Mouse (Mus musculus) liver, embryonic 13.5 days (tissue): ENCODE results near the gene Rapgef4. TPM values are rescaled to one million over a fixed set of nuclear protein-coding genes. Genes with fewer than 3 reads are reported as not detected.

Experiments used
- ATAC-seq: fragments of 200-750 bp; cut with Nextera tagmentation; 2 replicates; pipeline ENCODE4 v1.8.0; 2017; ENCODE audit warnings: low read depth, mild to moderate bottlenecking, moderate number of reproducible peaks, moderate library complexity
- DNase-seq: peaks from one replicate; pipeline ENCODE4 v3.0.0; 2022
- H3K27ac ChIP-seq: fragments of 300-500 bp; sonication (generic); 2 replicates; pipeline ENCODE4 v1.5.1; 2015; ENCODE audit warnings: moderate library complexity, mild to moderate bottlenecking, inconsistent platforms
- H3K27me3 ChIP-seq: fragments of 300-500 bp; sonication (generic); 2 replicates; pipeline ENCODE4 v1.6.1; 2015; ENCODE audit warnings: mild to moderate bottlenecking, inconsistent platforms
- H3K36me3 ChIP-seq: fragments of 300-500 bp; sonication (generic); 2 replicates; pipeline ENCODE4 v1.6.1; 2015; ENCODE audit warnings: mild to moderate bottlenecking, inconsistent platforms
- H3K4me1 ChIP-seq: fragments of 300-500 bp; sonication (generic); replicated peaks from 2 replicates; pipeline ENCODE4 v1.6.1; 2015; ENCODE audit warnings: inconsistent platforms
- H3K4me2 ChIP-seq: fragments of 300-500 bp; sonication (generic); 2 replicates; pipeline ENCODE4 v1.6.1; 2015; ENCODE audit warnings: inconsistent platforms, mild to moderate bottlenecking, moderate library complexity
- H3K4me3 ChIP-seq: fragments of 300-500 bp; sonication (generic); replicated peaks from 2 replicates; pipeline ENCODE4 v1.5.1; 2015; ENCODE audit warnings: mild to moderate bottlenecking, inconsistent platforms
- H3K9ac ChIP-seq: fragments of 300-500 bp; sonication (generic); 2 replicates; pipeline ENCODE4 v1.6.1; 2015; ENCODE audit warnings: mild to moderate bottlenecking, inconsistent platforms
- H3K9me3 ChIP-seq: fragments of 300-500 bp; sonication (generic); replicated peaks from 2 replicates; pipeline ENCODE4 v1.6.1; 2016; ENCODE audit warnings: inconsistent platforms
- WGBS: fragments of 180-500 bp; shearing (Covaris S2); methylation state at CpG from one replicate; pipeline ENCODE4 v1.1.7; 2015; ENCODE audit not compliant: insufficient replicate concordance; 5-methylcytosine and 5-hydroxymethylcytosine counted together
- polyA plus RNA-seq: library from polyadenylated mRNA; unstranded; fragments of >200 nt; fragmentation: Nextera tagmentation; extraction: Ambion mirVana; gene quantifications from 2 replicates; pipeline ENCODE4 v1.2.1, GENCODE M21; 2015

Rapgef4 gene
- polyA plus RNA-seq, 1 experiment from 2014 or later = 2.7 TPM

GRCm38 (mm10) chr2:72144576-72145200 is 163.6 kb downstream of the Rapgef4 start:
- no peak for DNase-seq
- Histone ChIP-seq H3K36me3 (no peaks in the 10 kb centered on the region), H3K9ac (no peak overlapping the region), H3K4me2 (no peak overlapping the region), H3K9me3 (no peaks in the 10 kb centered on the region), H3K4me3 (no peak overlapping the region), H3K27ac (no peak overlapping the region), H3K4me1 (peaks cover 5% of the 10 kb centered on the region; the same call in 1 of the 2 replicates), H3K27me3 (no peaks in the 10 kb centered on the region)
- ATAC-seq = no peak
- 54% methylated on average over 7 of the region's 7 CpGs for WGBS

GRCm38 (mm10) chr2:72145281-72145875 is 164.3 kb downstream of the Rapgef4 start:
- Histone ChIP-seq H3K4me1 (peaks cover 5% of the 10 kb centered on the region; the same call in 1 of the 2 replicates), H3K27ac (no peak overlapping the region), H3K27me3 (no peaks in the 10 kb centered on the region), H3K36me3 (no peaks in the 10 kb centered on the region), H3K4me3 (no peak overlapping the region), H3K9ac (no peak overlapping the region), H3K9me3 (no peaks in the 10 kb centered on the region), H3K4me2 (no peak overlapping the region)
- DNase-seq (no peak), ATAC-seq (no peak)
- 71% methylated on average over 11 of the region's 11 CpGs for WGBS

GRCm38 (mm10) chr2:72146061-72146460 is 165.0 kb downstream of the Rapgef4 start:
- Histone ChIP-seq H3K27ac (no peak overlapping the region), H3K9me3 (no peaks in the 10 kb centered on the region), H3K9ac (no peak overlapping the region), H3K27me3 (no peaks in the 10 kb centered on the region), H3K4me2 (no peak overlapping the region), H3K4me3 (no peak overlapping the region), H3K4me1 (peaks cover 5% of the 10 kb centered on the region; the same call in 1 of the 2 replicates), H3K36me3 (no peaks in the 10 kb centered on the region)
- 23% methylated on average over 10 of the region's 10 CpGs for WGBS
- no peak for DNase-seq
- no peak for ATAC-seq

- H3K4me3 ChIP-seq = no peak overlapping the region
- 70% methylated on average over 7 of the region's 7 CpGs for WGBS
- H3K4me1 ChIP-seq = peaks cover 12% of the 10 kb centered on the region
- H3K27me3 ChIP-seq = no peaks in the 10 kb centered on the region
- DNase-seq = no peak
- H3K9ac ChIP-seq = no peak overlapping the region
- no peak for ATAC-seq
- H3K4me2 ChIP-seq = no peak overlapping the region
- no peaks in the 10 kb centered on the region for H3K9me3 ChIP-seq
- H3K36me3 ChIP-seq = no peaks in the 10 kb centered on the region
- no peak overlapping the region for H3K27ac ChIP-seq
Observed at GRCm38 (mm10) chr2:72147246-72147645, 166.2 kb downstream of the Rapgef4 start.

GRCm38 (mm10) chr2:72147695-72148094 is 166.7 kb downstream of the Rapgef4 start:
- H3K9ac ChIP-seq = no peak overlapping the region
- no peaks in the 10 kb centered on the region for H3K36me3 ChIP-seq
- H3K9me3 ChIP-seq = no peaks in the 10 kb centered on the region
- no peak overlapping the region for H3K4me3 ChIP-seq
- H3K27me3 ChIP-seq = no peaks in the 10 kb centered on the region
- no peak overlapping the region for H3K4me2 ChIP-seq
- H3K4me1 ChIP-seq = peaks cover 14% of the 10 kb centered on the region
- WGBS = 56% methylated on average over 6 of the region's 6 CpGs
- no peak overlapping the region for H3K27ac ChIP-seq
- DNase-seq (no peak), ATAC-seq (no peak)

GRCm38 (mm10) chr2:72148647-72149046 is 167.6 kb downstream of the Rapgef4 start:
- no peak for ATAC-seq
- peaks cover 18% of the 10 kb centered on the region for H3K4me1 ChIP-seq
- no peak overlapping the region for H3K4me2 ChIP-seq
- H3K4me3 ChIP-seq = no peak overlapping the region
- H3K36me3 ChIP-seq = no peaks in the 10 kb centered on the region
- H3K27ac ChIP-seq = no peak overlapping the region
- no peak for DNase-seq
- H3K9ac ChIP-seq = no peak overlapping the region
- no peaks in the 10 kb centered on the region for H3K9me3 ChIP-seq
- no peaks in the 10 kb centered on the region for H3K27me3 ChIP-seq
- 24% methylated on average over 4 of the region's 4 CpGs for WGBS

- no peak overlapping the region for H3K4me3 ChIP-seq
- no peak overlapping the region for H3K27ac ChIP-seq
- no peaks in the 10 kb centered on the region for H3K36me3 ChIP-seq
- H3K4me2 ChIP-seq = no peak overlapping the region
- H3K9me3 ChIP-seq = no peaks in the 10 kb centered on the region
- H3K27me3 ChIP-seq = no peaks in the 10 kb centered on the region
- DNase-seq = no peak
- WGBS = 17% methylated on average over 4 of the region's 4 CpGs
- ATAC-seq = no peak
- peaks cover 20% of the 10 kb centered on the region for H3K4me1 ChIP-seq
- no peak overlapping the region for H3K9ac ChIP-seq
Observed at GRCm38 (mm10) chr2:72149059-72149458, 168.0 kb downstream of the Rapgef4 start.

- DNase-seq (peak; percentile 34), ATAC-seq (peak; percentile 45; the same call in 1 of the 2 replicates)
- no peak overlapping the region for H3K9ac ChIP-seq
- no peak overlapping the region for H3K4me3 ChIP-seq
- 31% methylated on average over 9 of the region's 9 CpGs for WGBS
- H3K36me3 ChIP-seq = no peaks in the 10 kb centered on the region
- peaks cover 20% of the 10 kb centered on the region for H3K4me1 ChIP-seq
- H3K27me3 ChIP-seq = no peaks in the 10 kb centered on the region
- no peak overlapping the region for H3K4me2 ChIP-seq
- H3K27ac ChIP-seq = no peak overlapping the region
- no peaks in the 10 kb centered on the region for H3K9me3 ChIP-seq
Observed at GRCm38 (mm10) chr2:72151792-72152554, 170.9 kb downstream of the Rapgef4 start.

GRCm38 (mm10) chr2:72152746-72153145 is 171.7 kb downstream of the Rapgef4 start:
- Histone ChIP-seq H3K27ac (no peak overlapping the region), H3K27me3 (no peaks in the 10 kb centered on the region), H3K4me1 (peaks cover 25% of the 10 kb centered on the region), H3K4me2 (no peak overlapping the region), H3K9me3 (no peaks in the 10 kb centered on the region), H3K36me3 (no peaks in the 10 kb centered on the region), H3K4me3 (no peak overlapping the region), H3K9ac (no peak overlapping the region)
- WGBS = 64% methylated on average over 2 of the region's 2 CpGs
- ATAC-seq (no peak), DNase-seq (no peak)

GRCm38 (mm10) chr2:72153851-72154250 is 172.8 kb downstream of the Rapgef4 start:
- no peaks in the 10 kb centered on the region for H3K36me3 ChIP-seq
- no peak overlapping the region for H3K4me3 ChIP-seq
- H3K27me3 ChIP-seq = no peaks in the 10 kb centered on the region
- H3K9me3 ChIP-seq = no peaks in the 10 kb centered on the region
- no peak overlapping the region for H3K4me2 ChIP-seq
- no peak overlapping the region for H3K9ac ChIP-seq
- H3K27ac ChIP-seq = no peak overlapping the region
- H3K4me1 ChIP-seq = peaks cover 26% of the 10 kb centered on the region
- DNase-seq (no peak), ATAC-seq (no peak)
- WGBS = 63% methylated on average over 1 of the region's 1 CpGs

GRCm38 (mm10) chr2:72155102-72155773 is 174.2 kb downstream of the Rapgef4 start:
- no peak for DNase-seq
- H3K9me3 ChIP-seq = no peaks in the 10 kb centered on the region

More at GRCm38 (mm10) chr2:72155102-72155773, 174.2 kb downstream of the Rapgef4 start:
- H3K27ac ChIP-seq = no peak overlapping the region
- no peak for ATAC-seq
- H3K27me3 ChIP-seq = no peaks in the 10 kb centered on the region
- peaks cover 24% of the 10 kb centered on the region for H3K4me1 ChIP-seq
- H3K4me3 ChIP-seq = no peak overlapping the region
- 44% methylated on average over 8 of the region's 8 CpGs for WGBS
- H3K36me3 ChIP-seq = no peaks in the 10 kb centered on the region
- no peak overlapping the region for H3K4me2 ChIP-seq
- H3K9ac ChIP-seq = no peak overlapping the region
